Mouse (Mus musculus): ENCODE measurements around the gene Zpr1. TPM values are rescaled to one million over a fixed set of nuclear protein-coding genes. Genes with fewer than 3 reads are reported as not detected.
A peak's percentile ranks its signal among the peaks of the same experiment; 100 is the strongest.

Gene Zpr1
- 10 to 100 TPM; 41.4 to 46.2 (median 43.4) TPM for total RNA-seq (2022)

GRCm38 (mm10) chr9:46272677-46273454, at the start of gene Zpr1:
Zpr1 (plus strand) TSS chr9:46273064.
- peak; percentile 71 to 89 for DNase-seq (ENCODE audit: low spot score in 2 of 2)

DNA sequence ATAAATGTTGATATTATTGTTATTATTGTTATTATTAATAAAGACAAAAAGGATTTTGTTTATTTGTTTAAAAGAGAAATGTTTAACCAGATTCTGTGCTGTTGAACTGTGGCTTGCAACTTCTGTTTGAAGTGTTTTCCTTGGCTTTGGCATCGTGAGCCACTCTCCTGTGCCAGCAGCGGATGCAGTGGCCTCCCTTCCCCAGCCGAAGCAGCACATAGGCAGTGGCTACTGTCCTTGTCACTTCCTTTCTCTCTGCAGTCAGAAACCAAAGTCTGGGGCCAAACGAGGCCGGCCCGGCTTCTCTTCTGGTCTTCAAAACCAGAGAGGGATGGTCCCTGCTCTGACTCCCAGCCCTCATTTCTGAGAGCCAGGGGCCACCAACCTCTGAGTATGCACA, 49.8 kb upstream of the Zpr1 start:
- DNase-seq (ENCODE audit: low spot score in 2 of 2), result no peak

- DNase-seq (ENCODE audit: low spot score in 2 of 2), result no peak
These were observed 48.8 kb upstream of the Zpr1 start for GRCm38 (mm10) chr9:46224101-46224500.

DNA sequence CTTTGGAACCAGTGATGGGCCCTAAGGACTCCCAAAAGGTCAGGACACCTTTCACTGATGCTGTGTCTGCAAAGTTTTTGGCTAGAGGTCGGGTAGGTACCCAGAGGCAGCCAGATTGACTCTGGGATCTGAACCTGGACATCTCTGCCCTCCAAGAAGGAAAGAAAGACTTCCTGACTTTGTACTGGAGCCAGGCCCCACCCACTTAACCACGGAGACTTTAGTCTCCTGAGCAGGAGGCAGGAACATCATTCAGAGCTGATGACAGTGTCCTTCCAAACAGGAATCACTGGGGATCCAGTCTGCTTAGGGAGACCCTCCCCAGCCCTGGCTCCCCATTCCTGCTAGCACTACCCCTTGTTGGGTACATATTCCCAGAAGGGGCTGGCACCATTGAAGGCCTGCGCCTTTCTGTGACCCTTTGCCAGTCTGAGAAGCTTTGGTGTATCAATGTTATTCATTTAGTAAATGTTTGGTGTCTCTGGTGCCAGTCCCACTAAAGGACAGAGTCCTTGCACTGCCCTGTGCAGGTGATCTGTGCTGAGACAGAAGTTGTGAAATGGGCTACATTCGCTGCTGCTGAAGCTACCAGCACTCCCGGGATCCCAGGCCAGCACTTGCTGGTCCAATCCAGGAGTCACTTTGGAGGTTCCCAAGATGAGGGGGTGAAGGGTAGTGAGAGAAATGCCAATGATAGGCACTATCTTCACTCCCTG, 47.8 kb upstream of the Zpr1 start:
- DNase-seq (ENCODE audit: low spot score in 2 of 2), result no peak

DNA sequence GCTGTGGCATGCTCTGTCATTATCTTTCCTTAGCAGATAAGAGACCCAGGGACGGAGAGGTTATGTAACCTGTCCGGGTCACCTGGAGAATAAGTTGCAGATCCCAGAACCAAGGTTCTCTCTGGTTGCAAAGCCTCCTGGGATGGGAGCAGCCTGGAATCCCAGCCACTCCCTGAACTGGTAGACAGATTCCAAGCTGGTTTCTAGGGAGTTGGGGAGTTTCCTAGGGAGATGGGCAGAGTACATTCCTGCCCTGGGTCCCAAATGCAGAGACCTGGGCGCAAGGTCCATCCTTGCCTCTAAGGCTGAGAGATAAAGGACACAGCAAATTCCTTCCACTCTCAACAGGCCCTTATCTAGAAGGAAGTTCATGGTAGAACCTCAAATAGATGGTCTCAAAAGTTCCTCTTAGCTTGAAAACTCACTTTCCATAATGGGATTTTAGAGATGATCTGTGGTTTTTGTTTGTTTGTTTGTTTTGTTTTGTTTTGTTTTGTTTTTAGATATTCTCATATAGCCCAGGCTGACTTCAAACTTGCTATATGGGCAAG, 45.7 kb upstream of the Zpr1 start:
- DNase-seq (ENCODE audit: low spot score in 2 of 2), result no peak

- DNase-seq (ENCODE audit: low spot score in 2 of 2), result no peak
These were observed 44.4 kb upstream of the Zpr1 start, which contains the start of gene Apoa1 for GRCm38 (mm10) chr9:46228491-46228890. Apoa1 (plus strand) TSS chr9:46228580.

- peak; percentile 75 to 90 for DNase-seq (ENCODE audit: low spot score in 2 of 2)
These were observed 43.1 kb upstream of the Zpr1 start for GRCm38 (mm10) chr9:46229573-46230449.

DNA sequence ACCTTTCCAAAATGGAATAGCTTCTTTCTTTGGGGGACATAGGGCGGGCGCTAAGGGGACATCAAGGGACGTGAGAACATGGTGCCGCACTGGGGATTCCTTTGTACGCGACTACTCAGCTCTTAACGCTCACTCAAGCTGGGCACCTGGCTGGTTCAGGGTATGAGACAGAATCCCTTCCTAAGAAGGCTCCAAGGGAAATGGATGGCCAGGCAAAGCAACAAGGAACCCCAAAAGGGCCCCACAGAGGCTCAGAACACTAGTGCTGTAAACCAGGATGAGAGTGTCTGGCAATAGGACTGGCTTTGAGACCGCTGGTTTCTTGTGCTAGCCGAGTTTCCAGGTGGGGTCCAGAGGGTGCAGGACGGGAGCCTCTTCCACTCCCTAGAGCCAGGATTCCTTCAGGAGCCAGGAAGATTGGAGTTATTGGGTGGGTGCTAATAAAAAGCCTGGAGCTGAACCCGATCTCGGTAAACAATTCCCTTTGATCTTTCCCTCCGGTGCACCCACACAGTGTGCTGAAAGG, 42.4 kb upstream of the Zpr1 start:
- no peak for DNase-seq (ENCODE audit: low spot score in 2 of 2)

- DNase-seq (ENCODE audit: low spot score in 2 of 2), result no peak
These were observed 37.7 kb upstream of the Zpr1 start for GRCm38 (mm10) chr9:46235196-46235595.

DNA sequence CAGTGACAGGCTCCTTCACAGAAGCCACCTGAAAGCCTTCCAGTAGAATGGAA, 37.4 kb upstream of the Zpr1 start, which contains the start of gene Apoc3:
Gene Apoc3, minus strand, starts transcription at position 41 of the 53 bp plus-strand sequence.
- no peak for DNase-seq (ENCODE audit: low spot score in 2 of 2)

- DNase-seq (ENCODE audit: low spot score in 2 of 2), result no peak
These were observed 37.2 kb upstream of the Zpr1 start for GRCm38 (mm10) chr9:46235649-46236048.

DNA sequence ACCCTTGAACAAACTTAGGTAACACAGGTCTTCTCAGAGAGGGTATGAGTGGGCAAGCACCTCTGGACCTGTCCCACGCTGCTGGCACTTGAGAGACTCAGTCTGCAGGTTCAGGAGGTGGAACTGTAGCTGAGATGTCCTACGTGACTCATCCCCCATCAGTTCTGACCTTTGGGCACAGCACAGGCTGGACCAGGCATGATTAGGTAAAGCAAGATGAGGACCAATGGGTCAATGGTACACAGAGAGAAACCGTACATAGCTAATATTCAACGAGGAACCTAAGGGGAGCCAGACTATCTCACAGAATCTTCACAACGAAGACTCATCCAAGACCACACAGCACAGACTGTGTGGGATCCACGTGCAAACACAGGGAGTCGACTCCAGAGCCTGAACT, 34.0 kb upstream of the Zpr1 start:
- no peak for DNase-seq (ENCODE audit: low spot score in 2 of 2)

DNA sequence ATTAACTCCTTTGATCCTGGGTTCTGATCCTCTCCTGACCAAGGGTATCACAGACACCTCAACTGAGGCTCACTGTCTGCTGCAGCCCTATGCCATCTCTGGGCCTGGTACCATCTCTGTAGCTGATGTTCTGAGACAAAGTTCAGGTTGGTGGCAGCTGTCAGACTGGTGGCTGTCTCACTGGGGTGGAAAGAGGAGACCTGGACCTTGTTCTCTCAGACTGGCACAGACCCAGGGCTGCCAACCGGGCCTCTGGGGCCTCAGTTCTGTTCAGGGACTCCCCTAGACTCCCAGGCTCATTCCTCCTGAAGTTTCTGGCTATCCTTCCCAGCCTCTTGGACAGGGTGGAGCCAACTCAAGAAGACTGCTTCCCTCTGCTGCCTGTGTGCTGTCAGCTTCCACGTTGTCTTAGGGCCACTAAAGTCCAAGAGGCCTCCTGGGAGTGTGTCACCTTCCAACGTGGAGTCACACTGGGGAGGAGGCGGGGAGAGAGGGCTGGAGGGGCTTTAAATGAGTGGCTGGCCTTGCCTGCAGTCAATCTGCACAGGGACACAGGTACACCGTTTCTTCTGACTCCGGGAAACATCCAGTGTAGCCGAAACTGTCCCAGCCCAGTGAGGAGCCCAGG, 32.2 kb upstream of the Zpr1 start, which contains the start of gene Apoa4:
Gene Apoa4, plus strand, starts transcription at position 171 of the 628 bp plus-strand sequence.
- no peak for DNase-seq (ENCODE audit: low spot score in 2 of 2)

DNA sequence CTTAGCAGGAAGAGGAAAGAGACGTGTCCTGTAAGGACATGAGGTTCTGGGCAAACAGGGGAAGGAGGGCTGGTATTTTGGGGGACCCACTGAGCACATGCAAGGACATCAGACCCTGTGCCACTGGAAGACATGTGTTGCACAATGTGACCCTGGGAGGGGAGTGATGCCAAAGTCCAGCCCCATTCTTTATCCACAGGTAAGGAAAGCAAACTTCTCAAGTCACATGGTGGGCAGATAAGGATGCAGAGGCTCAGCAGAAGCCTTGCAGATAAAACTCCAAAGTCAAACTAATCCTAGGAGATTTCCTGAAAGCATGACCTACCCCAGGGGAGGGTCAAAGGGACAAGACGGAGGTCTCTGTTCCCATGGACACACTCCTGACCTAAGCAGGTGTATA, 31.0 kb upstream of the Zpr1 start:
- no peak for DNase-seq (ENCODE audit: low spot score in 2 of 2)

- DNase-seq (ENCODE audit: low spot score in 2 of 2), result no peak
These were observed 29.7 kb upstream of the Zpr1 start for GRCm38 (mm10) chr9:46243122-46243521.

- no peak for DNase-seq (ENCODE audit: low spot score in 2 of 2)
These were observed 29.3 kb upstream of the Zpr1 start for GRCm38 (mm10) chr9:46243584-46243983.

DNA sequence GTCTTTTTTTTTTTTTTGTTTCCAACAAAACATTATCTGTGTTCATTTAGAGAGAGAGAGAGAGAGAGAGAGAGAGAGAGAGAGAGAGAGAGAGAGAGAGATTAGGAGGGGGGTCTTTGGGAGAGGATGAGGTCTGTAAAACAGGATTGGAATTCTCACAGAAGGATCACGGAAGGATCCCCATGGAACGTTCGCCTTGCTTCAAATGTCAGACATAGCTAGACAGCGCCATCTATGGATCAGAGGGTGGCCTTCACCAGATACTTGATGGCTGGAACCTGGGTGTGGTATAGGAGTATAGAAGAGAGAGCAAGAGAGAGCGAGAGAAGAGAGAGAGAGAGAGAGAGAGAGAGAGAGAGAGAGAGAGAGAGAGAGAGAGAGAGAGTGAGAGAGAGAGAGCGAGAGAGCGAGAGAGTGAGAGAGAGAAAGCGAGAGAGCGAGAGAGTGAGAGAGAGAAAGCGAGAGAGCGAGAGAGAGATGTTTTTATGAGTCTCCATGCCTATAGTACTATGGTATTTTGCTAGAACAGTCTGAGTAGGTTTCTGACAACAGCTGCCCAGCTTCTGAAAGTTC, 26.0 kb upstream of the Zpr1 start:
- DNase-seq (ENCODE audit: low spot score in 2 of 2), result no peak

DNA sequence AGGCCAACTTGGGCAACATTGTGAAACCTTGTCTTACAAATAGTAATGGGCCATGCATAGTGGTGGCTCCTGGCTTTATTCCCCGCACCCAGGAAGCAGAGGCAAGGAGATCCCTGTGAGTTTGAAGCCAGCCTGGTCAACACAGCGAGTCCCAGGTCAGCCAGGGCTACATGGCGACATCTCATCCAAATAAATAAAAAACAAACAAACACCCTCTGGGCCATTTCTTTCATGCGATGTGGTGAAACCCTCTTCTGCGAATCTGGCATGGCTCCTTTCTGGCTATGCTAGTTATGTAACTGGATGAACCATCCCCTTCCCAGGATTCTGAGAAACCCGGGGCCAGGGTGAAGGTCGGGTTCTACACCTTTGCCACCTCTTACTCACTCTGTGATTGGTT, 16.7 kb upstream of the Zpr1 start:
- no peak for DNase-seq (ENCODE audit: low spot score in 2 of 2)

DNA sequence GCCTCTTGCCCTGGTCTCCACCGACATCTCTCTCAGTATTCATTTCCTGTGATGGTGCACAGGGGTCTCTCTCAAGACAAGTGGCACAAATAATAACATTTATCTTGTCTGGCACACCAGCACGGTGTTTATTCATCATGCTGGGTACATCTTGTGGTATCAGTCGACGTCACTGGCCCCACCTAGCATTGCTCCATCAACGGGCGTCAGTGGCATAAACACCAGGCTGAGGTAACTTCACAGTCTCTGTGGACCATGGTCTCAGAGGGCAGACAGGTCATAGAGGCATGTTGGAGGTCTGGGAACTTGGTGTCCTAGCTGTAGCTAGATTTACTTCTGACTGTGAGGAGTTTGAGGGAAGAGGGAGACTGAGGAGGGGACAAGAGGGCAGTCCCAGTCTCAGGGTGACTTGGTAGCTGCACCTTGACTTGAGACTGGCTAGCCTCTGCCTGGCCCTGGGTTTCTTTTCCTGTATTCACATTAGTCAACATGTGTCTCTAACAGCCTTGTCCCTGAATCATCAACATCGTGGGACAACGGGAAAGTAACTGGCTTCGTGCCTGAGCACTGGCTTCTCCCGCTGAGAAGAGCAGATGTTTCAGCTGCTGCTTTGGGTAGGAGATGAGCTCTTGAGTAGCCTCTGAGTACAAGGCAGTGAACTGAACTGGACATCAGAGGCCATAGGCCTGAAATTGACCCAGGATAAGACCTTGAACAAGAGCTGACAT, 16.0 kb upstream of the Zpr1 start:
- no peak for DNase-seq (ENCODE audit: low spot score in 2 of 2)

- no peak for DNase-seq (ENCODE audit: low spot score in 2 of 2)
These were observed 15.3 kb upstream of the Zpr1 start for GRCm38 (mm10) chr9:46257546-46257945.
